Mouse (Mus musculus) heart, adult 9 months (tissue): ENCODE measurements around the gene Aspdh.

Experiments
- DNase-seq, 2 experiments: peaks; one replicate each; pipeline ENCODE4 v3.0.0; 2022; ENCODE audit warnings: low spot score in 2 of 2

The Aspdh gene

DNA sequence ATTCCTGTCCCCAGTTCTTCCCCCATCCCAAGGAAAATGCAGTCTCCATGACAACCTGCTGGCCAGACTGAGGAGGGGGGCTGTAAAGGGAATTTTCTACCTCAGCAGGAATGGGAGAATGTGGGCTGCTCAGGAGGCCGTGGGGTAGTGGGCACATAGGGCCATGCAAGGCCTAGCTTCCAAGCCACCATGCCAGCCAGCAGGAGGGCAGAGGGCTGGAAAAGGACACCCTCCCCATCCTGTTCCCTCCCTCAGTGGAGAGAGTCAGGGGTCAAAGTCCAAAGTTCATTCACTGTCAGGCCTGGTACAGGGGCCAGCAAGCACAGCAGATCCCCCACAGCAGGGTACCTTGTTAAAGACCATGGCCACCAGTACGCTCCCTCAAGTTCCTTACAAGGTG, at the start of gene Aspdh:
Gene Aspdh, plus strand, starts transcription at position 281 of the 400 bp plus-strand sequence.
- DNase-seq, result no peak

DNA sequence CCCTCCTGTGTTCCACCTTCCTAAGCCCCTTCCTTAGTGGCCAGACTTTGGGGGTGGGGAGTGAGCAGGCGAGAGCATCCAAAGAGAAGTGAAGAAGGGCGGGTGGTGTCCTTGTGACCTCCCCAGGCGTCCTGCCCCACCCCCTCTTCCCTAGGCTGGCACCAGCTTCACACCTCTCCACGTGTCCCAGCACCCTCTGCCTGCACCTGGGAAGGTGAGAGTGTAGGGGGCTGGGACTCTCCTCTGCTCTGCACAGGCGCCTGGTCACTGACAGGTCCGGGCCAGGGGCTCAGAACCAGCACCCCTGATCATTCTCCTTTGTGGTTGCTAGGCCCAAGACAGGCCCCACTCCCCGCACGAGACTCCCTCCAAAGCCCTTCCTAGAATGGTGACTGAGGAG, 37.5 kb upstream of the Aspdh start:
- no peak for DNase-seq

DNA sequence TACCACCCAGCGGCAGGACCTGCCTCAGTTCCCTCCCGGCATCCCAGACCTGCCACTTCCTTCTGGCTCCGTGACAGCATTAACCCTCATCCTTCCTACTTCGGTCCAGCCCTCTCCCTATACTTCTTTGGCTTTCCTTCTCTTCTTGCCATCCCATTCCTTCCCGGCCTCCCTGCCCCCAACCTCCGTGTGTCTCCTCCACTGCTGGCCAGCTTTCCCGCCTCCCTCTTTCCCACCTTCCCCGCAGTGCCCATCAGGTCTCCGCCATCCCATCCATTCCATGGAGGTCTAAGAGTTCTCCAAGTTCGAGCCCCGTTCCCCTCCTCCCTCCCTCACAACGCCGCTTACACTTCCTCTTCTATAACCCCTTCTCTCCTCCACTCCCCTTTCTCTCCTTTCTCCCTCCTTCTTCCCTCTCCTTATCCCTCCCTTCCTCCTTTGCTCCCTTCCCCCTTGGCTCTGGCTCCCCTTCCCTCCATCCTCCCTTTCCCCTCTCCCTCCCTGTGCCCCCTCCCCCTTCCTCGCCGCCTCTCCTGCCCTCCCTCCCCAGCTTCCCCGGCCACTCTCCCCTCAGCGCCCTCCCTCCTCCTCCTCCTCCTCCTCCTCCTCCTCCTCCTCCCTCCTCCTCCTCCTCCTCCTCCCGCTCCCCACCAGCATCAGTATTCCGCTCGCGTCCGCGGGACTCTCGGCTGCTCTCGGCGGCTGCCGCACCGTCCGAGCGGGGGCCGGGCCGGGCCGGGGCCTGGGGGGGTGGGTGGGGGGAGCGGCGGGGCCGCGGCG, 36.8 kb upstream of the Aspdh start:
- no peak for DNase-seq

DNA sequence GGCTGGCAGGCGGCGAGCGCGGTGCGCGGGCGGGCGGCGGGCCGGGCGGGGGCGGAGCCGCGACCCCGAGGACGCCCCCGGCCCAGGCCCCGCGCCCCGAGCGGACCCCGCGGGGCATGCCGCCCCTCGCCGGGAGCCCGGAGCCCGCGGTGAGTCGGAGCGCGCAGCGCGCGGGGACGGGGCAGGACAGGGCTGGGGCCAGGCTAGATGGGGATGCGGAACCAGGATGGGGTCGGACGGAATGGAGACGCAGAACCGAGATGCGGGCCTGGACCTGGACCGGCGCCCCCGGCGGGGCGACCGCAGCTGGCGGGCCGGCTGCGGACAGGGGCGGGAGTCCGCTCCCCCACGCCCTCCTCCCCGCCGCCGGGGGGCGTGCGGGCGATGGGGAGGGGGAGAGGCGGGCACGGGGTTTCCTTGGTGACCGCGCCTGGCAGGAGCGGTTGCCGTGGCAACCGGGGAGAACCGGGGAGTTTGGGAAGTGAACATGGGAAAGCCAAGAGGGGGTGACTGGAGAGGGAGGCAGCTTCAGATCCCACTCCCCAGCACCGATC, 36.1 kb upstream of the Aspdh start, which contains the start of gene Lrrc4b:
Gene Lrrc4b, plus strand, starts transcription at position 51 of the 554 bp plus-strand sequence.
- no peak for DNase-seq

- no peak for DNase-seq
Measured at GRCm38 (mm10) chr7:44429534-44430488, 35.4 kb upstream of the Aspdh start.

- no peak for DNase-seq
Measured at GRCm38 (mm10) chr7:44432550-44432949, 32.6 kb upstream of the Aspdh start.

DNA sequence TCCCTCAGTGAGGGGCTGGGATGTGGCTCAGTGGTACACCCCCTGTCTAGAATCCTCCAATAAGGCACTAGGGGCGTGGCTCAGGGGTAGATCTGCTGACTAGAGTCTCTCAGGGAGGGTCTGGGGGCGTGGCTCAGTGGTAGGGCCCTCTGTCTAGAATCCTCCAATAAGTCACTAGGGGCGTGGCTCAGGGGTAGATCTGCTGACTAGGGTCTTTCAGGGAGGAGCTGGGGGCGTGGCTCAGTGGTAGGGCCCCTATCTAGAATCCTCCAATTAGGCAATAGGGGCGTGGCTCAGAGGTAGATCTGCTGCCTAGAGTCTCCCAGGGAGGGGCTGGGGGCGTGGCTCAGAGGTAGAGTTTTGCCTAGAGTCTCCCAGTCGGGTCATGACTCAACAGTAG, 31.8 kb upstream of the Aspdh start:
- no peak for DNase-seq

DNA sequence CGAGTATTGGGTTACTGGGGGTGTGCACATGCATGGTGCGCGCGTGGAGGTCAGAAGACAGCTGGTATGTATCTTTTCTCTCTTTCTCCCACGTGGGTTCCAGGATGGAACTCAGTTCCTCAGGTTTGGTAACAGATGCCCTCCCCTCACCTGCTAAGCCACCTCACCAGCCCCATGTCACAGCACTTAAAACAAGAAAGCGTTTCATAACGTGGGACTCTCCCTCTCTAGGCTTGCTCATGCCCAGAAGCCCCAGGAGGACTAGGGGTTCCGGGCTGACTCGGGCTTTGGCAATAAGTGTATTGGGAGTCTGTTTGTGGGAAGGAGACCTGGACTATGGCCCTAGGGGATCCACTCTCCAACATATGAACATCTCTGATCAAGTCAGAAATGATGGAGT, 31.1 kb upstream of the Aspdh start:
- DNase-seq, result no peak

DNA sequence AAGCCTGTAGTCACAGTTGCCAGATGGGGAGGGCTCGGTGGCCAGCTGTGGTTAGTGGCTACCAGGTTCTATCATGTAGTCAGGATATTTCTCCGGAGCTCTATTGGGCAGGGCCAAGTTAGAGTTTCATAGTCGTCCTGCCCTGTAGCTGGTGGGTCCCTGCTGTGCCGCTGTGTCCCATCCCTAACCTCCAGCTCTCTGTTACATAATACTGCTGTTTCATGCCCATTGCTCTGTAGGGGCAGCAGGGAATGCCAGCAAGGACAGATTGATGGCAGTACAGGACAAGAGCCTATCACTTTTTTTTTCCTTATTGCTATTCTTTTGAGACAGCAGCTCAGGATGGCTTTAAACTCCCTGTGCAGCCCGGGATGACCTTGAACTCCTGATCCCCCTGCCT, 29.4 kb upstream of the Aspdh start:
- DNase-seq, result no peak

DNA sequence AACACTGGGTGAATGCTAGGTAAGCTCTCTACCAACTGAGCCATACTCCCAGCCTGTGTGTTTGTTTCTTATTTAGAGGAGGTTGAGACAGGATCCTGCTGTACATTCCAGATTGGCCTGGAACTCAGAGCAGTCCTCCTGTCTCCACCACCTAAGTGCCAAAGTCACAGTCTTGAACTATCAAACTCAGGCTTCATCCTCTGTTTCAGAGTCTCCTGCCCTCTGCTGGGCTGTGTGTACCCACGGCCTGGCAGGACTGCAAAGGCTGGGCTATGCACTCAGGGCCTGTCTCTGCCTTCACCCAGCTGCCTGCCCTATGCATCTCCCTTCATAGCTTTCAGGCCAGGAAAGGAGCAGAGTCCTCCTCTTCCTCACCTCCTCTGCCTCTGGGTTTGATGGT, 28.9 kb upstream of the Aspdh start:
- no peak for DNase-seq

GRCm38 (mm10) chr7:44437188-44437587, 28.0 kb upstream of the Aspdh start:
- DNase-seq, result no peak

DNA sequence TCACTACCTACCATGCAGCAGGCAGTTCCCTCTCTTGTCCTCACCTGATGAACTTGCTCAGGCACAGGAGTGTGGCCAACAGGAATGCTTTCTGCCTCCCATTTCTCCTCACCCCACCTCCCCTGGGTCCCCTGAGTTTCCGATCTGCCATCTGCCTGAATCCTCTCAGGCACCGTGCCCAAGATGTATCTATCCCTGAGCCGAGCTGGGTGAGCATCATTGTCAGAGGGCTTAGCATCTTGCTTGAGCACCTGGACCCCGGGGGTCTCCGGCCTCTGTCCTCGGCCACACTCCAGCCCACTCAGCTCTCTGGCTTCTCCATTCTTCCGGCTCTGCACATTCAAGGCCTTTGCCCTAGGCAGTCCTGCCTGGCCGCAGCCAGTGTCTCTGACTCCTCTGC, 27.3 kb upstream of the Aspdh start:
- no peak for DNase-seq

GRCm38 (mm10) chr7:44439696-44440095, 25.5 kb upstream of the Aspdh start:
- DNase-seq, result no peak

DNA sequence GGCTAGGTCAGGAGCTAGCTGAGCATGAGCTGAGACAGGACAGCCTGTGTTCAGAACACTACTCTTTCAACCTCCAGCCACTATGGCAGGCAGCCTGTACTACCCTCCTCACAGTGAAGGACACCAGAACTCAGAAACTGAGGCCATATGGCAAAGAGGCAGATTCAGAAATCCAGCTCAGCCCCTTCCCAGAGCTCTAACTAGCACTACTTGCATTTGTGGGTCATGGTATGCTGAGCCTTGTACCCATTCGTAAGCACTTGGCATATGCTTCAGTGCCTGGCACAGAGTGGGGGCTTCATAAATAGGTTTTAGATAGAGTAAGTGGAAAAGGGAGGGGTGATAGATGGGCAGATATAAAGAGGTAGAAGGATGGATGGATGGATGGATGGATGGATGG, 24.7 kb upstream of the Aspdh start:
- DNase-seq, result no peak

DNA sequence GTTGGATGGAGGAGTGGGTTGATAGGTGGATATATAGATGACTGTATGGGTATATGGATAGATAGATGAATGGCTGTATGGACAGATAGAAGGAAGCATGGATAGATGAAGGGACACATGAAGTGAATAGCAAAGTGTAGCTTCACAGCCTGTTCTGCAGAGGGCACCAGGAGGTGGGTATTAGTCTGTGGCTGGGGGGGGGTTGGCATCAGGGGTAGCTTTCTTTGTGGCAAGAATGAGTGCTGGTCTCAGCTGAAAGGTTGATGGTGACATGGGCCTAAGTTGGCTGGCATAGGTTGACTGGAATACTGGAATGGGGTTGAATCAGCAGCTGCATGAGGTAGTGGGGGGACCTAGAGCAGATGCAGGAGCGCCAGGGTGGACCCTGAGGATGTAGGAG, 24.0 kb upstream of the Aspdh start:
- no peak for DNase-seq

DNA sequence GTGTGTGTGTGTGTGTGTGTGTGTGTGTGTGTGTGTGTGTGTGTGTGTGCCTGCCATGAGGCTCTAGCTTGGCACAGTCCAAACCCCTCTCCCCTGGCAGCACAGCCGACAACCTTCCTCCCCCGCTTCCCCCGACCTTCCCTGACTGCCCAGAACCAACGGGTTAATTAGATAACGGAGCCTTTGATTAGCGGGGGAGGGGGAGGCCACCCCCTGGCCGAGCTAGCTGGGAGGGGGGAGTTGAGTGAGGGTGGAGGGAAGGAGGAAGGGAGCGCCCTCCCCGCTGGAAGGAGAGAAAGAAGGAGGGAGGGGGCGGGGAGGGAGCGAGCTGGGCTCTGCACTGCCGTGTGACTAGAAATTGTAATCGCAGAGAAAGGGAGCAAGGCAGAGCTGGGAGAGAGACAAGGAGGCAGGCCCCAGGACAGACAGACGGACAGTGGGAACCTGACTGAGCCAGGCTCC, 23.5 kb upstream of the Aspdh start:
- DNase-seq, result no peak

- no peak for DNase-seq
Measured at GRCm38 (mm10) chr7:44442407-44442821, 22.8 kb upstream of the Aspdh start.

- no peak for DNase-seq
Measured at GRCm38 (mm10) chr7:44443268-44444173, 21.7 kb upstream of the Aspdh start.

GRCm38 (mm10) chr7:44444886-44445527, 20.2 kb upstream of the Aspdh start:
- DNase-seq, result peak in 1 of 2 experiments; percentile 32

- no peak for DNase-seq
Measured at GRCm38 (mm10) chr7:44445528-44445923, 19.7 kb upstream of the Aspdh start.
